Mouse (Mus musculus) forebrain, embryonic 11.5 days (tissue): ENCODE data around the gene Dmac1. TPM values are rescaled to one million over a fixed set of nuclear protein-coding genes. Genes with fewer than 3 reads are reported as not detected.
A peak's percentile ranks its signal among the peaks of the same experiment; 100 is the strongest.

ENCODE experiments used
- ATAC-seq: fragments of 200-750 bp; cut with Nextera tagmentation; replicated peaks from 2 replicates; pipeline ENCODE4 v1.8.0; 2017; ENCODE audit warnings: moderate TSS enrichment; ENCODE audit not compliant: low FRiP score
- DNase-seq: peaks from one replicate; pipeline ENCODE4 v3.0.0-alpha.2; 2017; ENCODE audit warnings: low spot score
- H3K27ac ChIP-seq: fragments of 300-500 bp; sonication (generic); 2 replicates; pipeline ENCODE4 v1.5.1; 2014; ENCODE audit warnings: low read depth, low read length
- H3K27me3 ChIP-seq: fragments of 300-500 bp; sonication (generic); 2 replicates; pipeline ENCODE4 v1.6.1; 2014; ENCODE audit warnings: mild to moderate bottlenecking, low read length, mixed read lengths; ENCODE audit not compliant: control insufficient read depth, insufficient read depth
- H3K36me3 ChIP-seq: fragments of 300-500 bp; sonication (generic); 2 replicates; pipeline ENCODE4 v1.6.1; 2014; ENCODE audit warnings: mild to moderate bottlenecking, low read length, moderate library complexity, mixed read lengths; ENCODE audit not compliant: control insufficient read depth, insufficient read depth
- H3K4me1 ChIP-seq: fragments of 300-500 bp; sonication (generic); replicated peaks from 2 replicates; pipeline ENCODE4 v1.6.1; 2014; ENCODE audit warnings: low read length, mixed read lengths; ENCODE audit not compliant: control insufficient read depth, insufficient read depth
- H3K4me2 ChIP-seq: fragments of 300-500 bp; sonication (generic); 2 replicates; pipeline ENCODE4 v1.6.1; 2014; ENCODE audit warnings: low read depth, mild to moderate bottlenecking, low read length, moderate library complexity, mixed read lengths; ENCODE audit not compliant: severe bottlenecking
- H3K4me3 ChIP-seq: fragments of 300-500 bp; sonication (generic); 2 replicates; pipeline ENCODE4 v1.5.1; 2014; ENCODE audit warnings: low read depth, low read length
- H3K9ac ChIP-seq: fragments of 300-500 bp; sonication (generic); 2 replicates; pipeline ENCODE4 v1.6.1; 2014; ENCODE audit warnings: low read length
- H3K9me3 ChIP-seq: fragments of 300-500 bp; sonication (generic); 2 replicates; pipeline ENCODE4 v1.6.1; 2016; ENCODE audit warnings: low read length, mixed read lengths; ENCODE audit not compliant: control insufficient read depth
- WGBS: fragments of 180-500 bp; shearing (Covaris S2); extraction: QIAGEN DNeasy Blood & Tissue Kit; methylation state at CpG from one replicate; pipeline ENCODE4 v1.1.7; 2014; 5-methylcytosine and 5-hydroxymethylcytosine counted together
- polyA plus RNA-seq: library from polyadenylated mRNA; unstranded; fragments of >200 nt; fragmentation: Nextera tagmentation; extraction: Ambion mirVana; gene quantifications from 2 replicates; pipeline ENCODE4 v1.2.1, GENCODE M21; 2014

Gene Dmac1
- polyA plus RNA-seq, 1 experiment from 2014 or later, result 109 TPM

- H3K9me3 ChIP-seq, result no peaks in the 10 kb centered on the region
- peak overlapping the region; percentile 65 for H3K4me2 ChIP-seq
- H3K9ac ChIP-seq, result peak overlapping the region; percentile 83
- ATAC-seq (peak; percentile 90), DNase-seq (no peak)
- H3K27ac ChIP-seq, result no peak overlapping the region
- 10% methylated on average over 30 of the region's 30 CpGs for WGBS
- no peaks in the 10 kb centered on the region for H3K27me3 ChIP-seq
- H3K36me3 ChIP-seq, result peaks cover 3% of the 10 kb centered on the region; the same call in 1 of the 2 replicates
- peak overlapping the region; percentile 81 for H3K4me3 ChIP-seq
- no peaks in the 10 kb centered on the region for H3K4me1 ChIP-seq
These were observed 473 bp downstream of the Dmac1 start for GRCm38 (mm10) chr4:75277467-75278196.

GRCm38 (mm10) chr4:75275737-75276136 is 2.4 kb downstream of the Dmac1 start:
- peaks cover 3% of the 10 kb centered on the region; the same call in 1 of the 2 replicates for H3K36me3 ChIP-seq
- no peak overlapping the region for H3K4me2 ChIP-seq
- no peak overlapping the region for H3K4me3 ChIP-seq
- H3K9me3 ChIP-seq, result no peaks in the 10 kb centered on the region; the same call in 1 of the 2 replicates
- H3K27me3 ChIP-seq, result no peaks in the 10 kb centered on the region
- no peak overlapping the region for H3K9ac ChIP-seq
- ATAC-seq, result no peak
- WGBS, result 90% methylated on average over 2 of the region's 2 CpGs
- no peaks in the 10 kb centered on the region for H3K4me1 ChIP-seq
- no peak for DNase-seq
- no peak overlapping the region for H3K27ac ChIP-seq

- no peaks in the 10 kb centered on the region; the same call in 1 of the 2 replicates for H3K9me3 ChIP-seq
- no peaks in the 10 kb centered on the region for H3K36me3 ChIP-seq
- WGBS, result 81% methylated on average over 2 of the region's 2 CpGs
- no peak overlapping the region for H3K27ac ChIP-seq
- no peak overlapping the region for H3K9ac ChIP-seq
- no peak overlapping the region for H3K4me2 ChIP-seq
- no peak for ATAC-seq
- H3K4me1 ChIP-seq, result no peaks in the 10 kb centered on the region
- H3K4me3 ChIP-seq, result no peak overlapping the region
- H3K27me3 ChIP-seq, result no peaks in the 10 kb centered on the region
- DNase-seq, result no peak
These were observed 10.2 kb downstream of the Dmac1 start for GRCm38 (mm10) chr4:75267866-75268265.

DNA sequence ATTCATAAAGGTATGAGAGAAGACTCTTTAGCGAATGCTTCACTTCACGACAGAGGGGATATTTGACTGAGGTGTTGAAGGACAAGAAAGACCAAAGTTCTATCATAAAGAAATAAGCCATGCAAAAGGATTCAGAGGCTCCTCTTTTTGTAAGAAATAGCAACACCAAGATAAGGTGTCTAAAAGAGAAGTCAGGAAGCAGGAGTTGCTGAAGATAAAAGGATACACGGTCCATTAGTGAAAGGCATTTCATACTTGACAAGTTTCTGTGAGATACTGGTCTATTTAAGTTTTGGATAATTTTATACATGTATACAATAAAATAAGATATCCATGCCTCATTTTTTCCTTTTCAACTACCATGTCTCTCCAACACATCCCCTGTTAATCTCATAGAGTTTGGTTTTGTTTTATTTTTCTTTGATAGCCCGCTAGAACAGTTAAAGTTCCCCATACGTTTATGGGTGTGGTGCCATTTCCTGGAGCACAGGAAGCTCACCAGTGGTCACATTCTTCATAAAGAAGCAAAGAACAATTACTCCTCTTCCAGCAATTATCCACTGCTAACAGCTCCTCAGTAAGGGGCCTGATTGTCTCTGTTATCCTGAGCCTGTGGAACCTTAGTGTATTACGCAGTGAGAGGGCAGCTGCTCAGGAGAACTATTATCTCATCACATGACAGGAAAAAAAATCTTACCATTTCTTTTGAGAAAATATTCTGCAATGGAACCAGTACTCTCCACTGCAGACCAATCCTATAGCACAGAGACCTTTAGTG is 11.1 kb downstream of the Dmac1 start:
- DNase-seq, result no peak
- Histone ChIP-seq H3K9ac (no peak overlapping the region), H3K36me3 (no peaks in the 10 kb centered on the region), H3K9me3 (no peaks in the 10 kb centered on the region), H3K4me1 (no peaks in the 10 kb centered on the region), H3K4me3 (no peak overlapping the region), H3K27ac (no peak overlapping the region), H3K27me3 (no peaks in the 10 kb centered on the region), H3K4me2 (no peak overlapping the region)
- WGBS, result 76% methylated on average over 6 of the region's 6 CpGs
- ATAC-seq, result no peak

DNA sequence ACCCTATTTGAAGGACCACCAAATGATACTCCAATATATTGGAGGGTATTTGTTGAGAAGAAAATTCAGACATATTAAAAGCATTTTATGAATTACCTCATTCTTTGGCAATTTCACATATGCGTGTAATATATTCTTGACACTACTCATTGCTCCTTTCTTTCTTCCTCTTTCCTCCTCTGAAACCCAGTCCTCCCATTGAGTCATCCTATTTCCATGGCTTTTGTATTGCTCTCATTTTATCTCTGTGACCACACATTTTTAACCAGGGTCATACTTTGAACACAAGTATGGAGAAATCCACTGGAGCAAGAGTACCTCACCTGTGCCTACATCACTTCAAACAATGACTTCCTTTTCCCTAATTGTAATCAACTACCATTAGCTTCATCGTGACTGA is 13.9 kb downstream of the Dmac1 start:
- DNase-seq (no peak), ATAC-seq (no peak)
- Histone ChIP-seq H3K9ac (no peak overlapping the region), H3K4me2 (no peak overlapping the region), H3K27me3 (no peaks in the 10 kb centered on the region), H3K27ac (no peak overlapping the region), H3K9me3 (no peaks in the 10 kb centered on the region), H3K36me3 (no peaks in the 10 kb centered on the region), H3K4me3 (no peak overlapping the region), H3K4me1 (no peaks in the 10 kb centered on the region)
- 91% methylated on average over 2 of the region's 2 CpGs for WGBS

DNA sequence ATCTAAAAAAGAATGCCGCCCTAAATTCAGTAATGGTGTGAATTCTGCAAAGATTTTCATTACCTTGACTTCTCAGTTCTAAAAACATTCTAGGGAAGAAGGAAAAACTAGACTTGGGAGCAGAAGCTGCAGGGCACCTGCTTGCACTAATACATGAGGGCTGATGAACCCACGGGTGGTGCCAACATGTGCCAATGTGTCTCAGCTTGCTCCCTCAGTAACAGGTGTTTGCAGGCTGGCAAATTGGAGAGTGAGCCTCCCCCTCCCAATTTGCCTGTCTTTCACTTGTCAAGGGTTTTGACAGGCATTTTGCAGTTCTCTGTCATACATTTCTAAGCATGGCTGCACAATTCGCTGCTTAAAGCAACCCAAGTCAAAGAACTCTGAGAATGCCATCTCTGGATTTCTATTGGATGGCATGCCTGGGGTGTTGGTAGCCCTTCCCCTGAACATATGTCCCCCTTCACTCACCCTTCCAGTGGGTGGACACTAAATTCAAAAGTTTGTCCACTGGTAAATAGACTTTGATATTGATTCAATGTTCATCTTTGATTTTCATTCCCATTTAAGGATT is 14.5 kb downstream of the Dmac1 start:
- no peak for ATAC-seq
- WGBS, result 90% methylated on average over 3 of the region's 3 CpGs
- no peaks in the 10 kb centered on the region for H3K9me3 ChIP-seq

DNA sequence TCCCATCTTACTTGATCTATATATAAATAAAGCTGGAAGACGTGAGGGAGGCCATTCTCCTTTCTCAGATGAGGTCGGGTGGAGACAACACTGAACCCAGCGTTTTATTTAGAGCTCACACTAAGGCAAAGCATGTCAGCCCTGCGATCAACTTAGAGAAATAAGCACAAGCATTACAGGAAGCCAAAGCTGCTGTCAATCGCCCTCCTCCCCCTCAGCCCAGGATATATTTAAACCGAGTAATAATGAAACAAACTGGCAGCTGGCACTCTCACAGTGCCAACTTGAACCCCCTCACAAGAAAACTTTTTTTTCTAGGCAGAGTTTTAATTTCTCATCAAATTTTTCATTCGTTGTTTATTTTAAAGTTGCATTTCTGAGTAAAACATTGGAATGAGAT is 15.7 kb downstream of the Dmac1 start:
- DNase-seq (no peak), ATAC-seq (no peak)
- no peaks in the 10 kb centered on the region for H3K4me1 ChIP-seq
- H3K36me3 ChIP-seq, result no peaks in the 10 kb centered on the region
- no peaks in the 10 kb centered on the region for H3K9me3 ChIP-seq
- no peak overlapping the region for H3K9ac ChIP-seq
- H3K27me3 ChIP-seq, result no peaks in the 10 kb centered on the region
- H3K4me3 ChIP-seq, result no peak overlapping the region
- H3K27ac ChIP-seq, result no peak overlapping the region
- whole genome bisulfite sequencing, result 80% methylated on average over 7 of the region's 7 CpGs
- H3K4me2 ChIP-seq, result no peak overlapping the region

More for the DNA sequence above, 14.5 kb downstream of the Dmac1 start:
- Histone ChIP-seq H3K36me3 (no peaks in the 10 kb centered on the region), H3K9ac (no peak overlapping the region), H3K27me3 (no peaks in the 10 kb centered on the region), H3K4me1 (no peaks in the 10 kb centered on the region), H3K4me3 (no peak overlapping the region), H3K4me2 (no peak overlapping the region), H3K27ac (no peak overlapping the region)
- no peak for DNase-seq

DNA sequence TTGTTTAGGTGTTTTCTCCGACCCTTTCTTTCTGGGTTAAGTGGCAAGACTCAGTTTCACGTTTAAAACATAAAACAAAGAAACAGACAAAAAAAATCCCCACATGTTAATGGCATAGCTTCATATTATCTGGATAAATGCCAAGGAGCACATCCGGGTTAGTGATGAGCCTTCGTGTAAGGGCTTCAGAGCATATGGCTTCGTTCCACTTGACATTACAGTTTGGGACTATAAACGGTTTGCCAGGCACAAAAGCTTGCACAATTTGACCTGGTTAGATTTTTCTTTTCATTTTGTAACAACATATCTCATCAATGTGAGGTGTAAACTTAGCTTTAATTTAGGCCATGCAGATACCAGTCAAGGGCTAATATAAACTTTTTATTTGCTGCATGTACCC is 17.9 kb downstream of the Dmac1 start:
- DNase-seq, result no peak
- H3K4me1 ChIP-seq, result no peaks in the 10 kb centered on the region
- H3K4me2 ChIP-seq, result no peak overlapping the region
- no peaks in the 10 kb centered on the region for H3K9me3 ChIP-seq
- no peak overlapping the region for H3K27ac ChIP-seq
- H3K27me3 ChIP-seq, result no peaks in the 10 kb centered on the region
- no peak for ATAC-seq
- WGBS, result 85% methylated on average over 6 of the region's 6 CpGs
- H3K36me3 ChIP-seq, result no peaks in the 10 kb centered on the region
- H3K4me3 ChIP-seq, result no peak overlapping the region
- no peak overlapping the region for H3K9ac ChIP-seq
